Mouse (Mus musculus) heart, embryonic 15.5 days (tissue): ENCODE measurements around the gene Pfkfb3. TPM values are rescaled to one million over a fixed set of nuclear protein-coding genes. Genes with fewer than 3 reads are reported as not detected.

Experiments
- ATAC-seq: fragments of 200-750 bp; cut with Nextera tagmentation; replicated peaks from 2 replicates; pipeline ENCODE4 v1.8.0; 2017; ENCODE audit warnings: low read depth, moderate TSS enrichment; ENCODE audit not compliant: insufficient number of reproducible peaks, insufficient read depth, low FRiP score
- H3K27ac ChIP-seq: fragments of 300-500 bp; sonication (generic); 2 replicates; pipeline ENCODE4 v1.5.1; 2015; ENCODE audit warnings: mild to moderate bottlenecking, inconsistent platforms
- H3K27me3 ChIP-seq: fragments of 300-500 bp; sonication (generic); 2 replicates; pipeline ENCODE4 v1.6.1; 2015; ENCODE audit warnings: inconsistent platforms
- H3K36me3 ChIP-seq: fragments of 300-500 bp; sonication (generic); 2 replicates; pipeline ENCODE4 v1.6.1; 2015; ENCODE audit warnings: mild to moderate bottlenecking, inconsistent platforms
- H3K4me1 ChIP-seq: fragments of 300-500 bp; sonication (generic); replicated peaks from 2 replicates; pipeline ENCODE4 v1.6.1; 2015; ENCODE audit warnings: inconsistent platforms
- H3K4me2 ChIP-seq: fragments of 300-500 bp; sonication (generic); 2 replicates; pipeline ENCODE4 v1.6.1; 2015; ENCODE audit warnings: inconsistent platforms, mild to moderate bottlenecking, moderate library complexity
- H3K4me3 ChIP-seq: fragments of 300-500 bp; sonication (generic); 2 replicates; pipeline ENCODE4 v1.5.1; 2015; ENCODE audit warnings: mild to moderate bottlenecking, inconsistent platforms
- H3K9ac ChIP-seq: fragments of 300-500 bp; sonication (generic); 2 replicates; pipeline ENCODE4 v1.6.1; 2015; ENCODE audit warnings: mild to moderate bottlenecking, inconsistent platforms
- H3K9me3 ChIP-seq: fragments of 300-500 bp; sonication (generic); replicated peaks from 2 replicates; pipeline ENCODE4 v1.6.1; 2016; ENCODE audit warnings: inconsistent platforms
- WGBS: fragments of 180-500 bp; shearing (Covaris S2); methylation state at CpG from one replicate; pipeline ENCODE4 v1.1.7; 2015; ENCODE audit warnings: mixed read lengths; 5-methylcytosine and 5-hydroxymethylcytosine counted together
- polyA plus RNA-seq: library from polyadenylated mRNA; unstranded; fragments of >200 nt; fragmentation: Nextera tagmentation; extraction: Ambion mirVana; gene quantifications from 2 replicates; pipeline ENCODE4 v1.2.1, GENCODE M21; 2015

Gene Pfkfb3
- polyA plus RNA-seq, 1 experiment from 2014 or later = 9.8 TPM

- no peaks in the 10 kb centered on the region for H3K4me1 ChIP-seq
- no peaks in the 10 kb centered on the region for H3K27me3 ChIP-seq
- H3K9me3 ChIP-seq = no peaks in the 10 kb centered on the region
- H3K36me3 ChIP-seq = no peaks in the 10 kb centered on the region
- ATAC-seq = no peak
- no peak overlapping the region for H3K27ac ChIP-seq
- H3K4me3 ChIP-seq = no peak overlapping the region
- no peak overlapping the region for H3K4me2 ChIP-seq
- WGBS = 60% methylated on average over 4 of the region's 4 CpGs
- H3K9ac ChIP-seq = no peak overlapping the region
Measured at GRCm38 (mm10) chr2:11567781-11568362, 14.0 kb upstream of the Pfkfb3 start.

GRCm38 (mm10) chr2:11566898-11567297, 13.0 kb upstream of the Pfkfb3 start:
- Histone ChIP-seq H3K4me2 (no peak overlapping the region), H3K27me3 (no peaks in the 10 kb centered on the region), H3K4me1 (no peaks in the 10 kb centered on the region), H3K4me3 (no peak overlapping the region), H3K36me3 (no peaks in the 10 kb centered on the region), H3K27ac (no peak overlapping the region), H3K9me3 (no peaks in the 10 kb centered on the region), H3K9ac (no peak overlapping the region)
- no peak for ATAC-seq
- 80% methylated on average over 3 of the region's 3 CpGs for WGBS

GRCm38 (mm10) chr2:11566241-11566640, 12.4 kb upstream of the Pfkfb3 start:
- 50% methylated on average over 7 of the region's 7 CpGs for WGBS

GRCm38 (mm10) chr2:11564768-11565167, 10.9 kb upstream of the Pfkfb3 start:
- Histone ChIP-seq H3K4me2 (no peak overlapping the region), H3K9ac (no peak overlapping the region), H3K4me1 (no peaks in the 10 kb centered on the region), H3K36me3 (no peaks in the 10 kb centered on the region), H3K4me3 (no peak overlapping the region), H3K27me3 (no peaks in the 10 kb centered on the region), H3K27ac (no peak overlapping the region), H3K9me3 (no peaks in the 10 kb centered on the region)
- 83% methylated on average over 6 of the region's 6 CpGs for WGBS
- no peak for ATAC-seq

More at GRCm38 (mm10) chr2:11566241-11566640, 12.4 kb upstream of the Pfkfb3 start:
- no peaks in the 10 kb centered on the region for H3K9me3 ChIP-seq
- no peaks in the 10 kb centered on the region for H3K4me1 ChIP-seq
- H3K36me3 ChIP-seq = no peaks in the 10 kb centered on the region
- H3K27me3 ChIP-seq = no peaks in the 10 kb centered on the region
- H3K27ac ChIP-seq = no peak overlapping the region
- ATAC-seq = no peak
- H3K9ac ChIP-seq = no peak overlapping the region
- no peak overlapping the region for H3K4me2 ChIP-seq
- no peak overlapping the region for H3K4me3 ChIP-seq

GRCm38 (mm10) chr2:11563256-11563655, 9.4 kb upstream of the Pfkfb3 start:
- Histone ChIP-seq H3K36me3 (no peaks in the 10 kb centered on the region), H3K27me3 (no peaks in the 10 kb centered on the region), H3K4me2 (no peak overlapping the region), H3K4me1 (no peaks in the 10 kb centered on the region), H3K9me3 (no peaks in the 10 kb centered on the region), H3K9ac (no peak overlapping the region), H3K27ac (no peak overlapping the region), H3K4me3 (no peak overlapping the region)
- ATAC-seq = no peak
- 89% methylated on average over 17 of the region's 17 CpGs for WGBS

- H3K27me3 ChIP-seq = no peaks in the 10 kb centered on the region
- 76% methylated on average over 7 of the region's 7 CpGs for WGBS
Measured at GRCm38 (mm10) chr2:11558654-11559053, 4.8 kb upstream of the Pfkfb3 start.

GRCm38 (mm10) chr2:11557244-11557643, 3.4 kb upstream of the Pfkfb3 start:
- Histone ChIP-seq H3K27ac (no peak overlapping the region), H3K36me3 (no peaks in the 10 kb centered on the region), H3K4me1 (peaks cover 19% of the 10 kb centered on the region), H3K4me2 (no peak overlapping the region), H3K9me3 (no peaks in the 10 kb centered on the region), H3K9ac (no peak overlapping the region), H3K27me3 (no peaks in the 10 kb centered on the region), H3K4me3 (no peak overlapping the region)
- ATAC-seq = no peak
- WGBS = 64% methylated on average over 3 of the region's 3 CpGs

More at GRCm38 (mm10) chr2:11558654-11559053, 4.8 kb upstream of the Pfkfb3 start:
- Histone ChIP-seq H3K9ac (no peak overlapping the region), H3K27ac (no peak overlapping the region), H3K4me1 (peaks cover 4% of the 10 kb centered on the region), H3K4me2 (no peak overlapping the region), H3K36me3 (no peaks in the 10 kb centered on the region), H3K9me3 (no peaks in the 10 kb centered on the region), H3K4me3 (no peak overlapping the region)
- no peak for ATAC-seq

GRCm38 (mm10) chr2:11555316-11555715, 1.4 kb upstream of the Pfkfb3 start:
- no peak overlapping the region for H3K9ac ChIP-seq
- no peaks in the 10 kb centered on the region for H3K36me3 ChIP-seq
- no peak overlapping the region for H3K4me2 ChIP-seq
- no peaks in the 10 kb centered on the region for H3K9me3 ChIP-seq
- no peaks in the 10 kb centered on the region for H3K27me3 ChIP-seq
- WGBS = 61% methylated on average over 6 of the region's 6 CpGs
- ATAC-seq = no peak
- H3K27ac ChIP-seq = no peak overlapping the region
- no peak overlapping the region for H3K4me3 ChIP-seq
- H3K4me1 ChIP-seq = peaks cover 20% of the 10 kb centered on the region

GRCm38 (mm10) chr2:11552966-11553451, 868 bp downstream of the Pfkfb3 start:
- H3K9me3 ChIP-seq = no peaks in the 10 kb centered on the region
- H3K27me3 ChIP-seq = no peaks in the 10 kb centered on the region
- H3K36me3 ChIP-seq = no peaks in the 10 kb centered on the region
- peak overlapping the region; percentile 64 for H3K9ac ChIP-seq
- WGBS = 7% methylated on average over 15 of the region's 15 CpGs
- peak overlapping the region; percentile 100 for H3K4me2 ChIP-seq
- H3K4me1 ChIP-seq = peaks cover 20% of the 10 kb centered on the region
- ATAC-seq = no peak
- peak overlapping the region; percentile 73 for H3K4me3 ChIP-seq
- peak overlapping the region; percentile 62; the same call in 1 of the 2 replicates for H3K27ac ChIP-seq

- Histone ChIP-seq H3K36me3 (no peaks in the 10 kb centered on the region), H3K4me3 (peak overlapping the region; percentile 73), H3K4me2 (peak overlapping the region; percentile 100), H3K27me3 (no peaks in the 10 kb centered on the region), H3K27ac (no peak overlapping the region), H3K9me3 (no peaks in the 10 kb centered on the region), H3K9ac (peak overlapping the region; percentile 64; the same call in 1 of the 2 replicates), H3K4me1 (peaks cover 20% of the 10 kb centered on the region)
- no peak for ATAC-seq
- 27% methylated on average over 9 of the region's 9 CpGs for WGBS
Measured at GRCm38 (mm10) chr2:11552297-11552821, 1.5 kb downstream of the Pfkfb3 start.

GRCm38 (mm10) chr2:11551726-11552125, 2.2 kb downstream of the Pfkfb3 start:
- Histone ChIP-seq H3K4me1 (peaks cover 20% of the 10 kb centered on the region), H3K36me3 (no peaks in the 10 kb centered on the region), H3K4me3 (no peak overlapping the region), H3K9me3 (no peaks in the 10 kb centered on the region), H3K4me2 (no peak overlapping the region), H3K27me3 (no peaks in the 10 kb centered on the region), H3K9ac (no peak overlapping the region), H3K27ac (no peak overlapping the region)
- no peak for ATAC-seq
- 24% methylated on average over 1 of the region's 1 CpGs for WGBS

GRCm38 (mm10) chr2:11548508-11548907, 5.4 kb downstream of the Pfkfb3 start:
- H3K9me3 ChIP-seq = no peaks in the 10 kb centered on the region
- H3K36me3 ChIP-seq = no peaks in the 10 kb centered on the region
- H3K27me3 ChIP-seq = no peaks in the 10 kb centered on the region
- H3K4me2 ChIP-seq = no peak overlapping the region
- H3K27ac ChIP-seq = no peak overlapping the region
- H3K4me3 ChIP-seq = no peak overlapping the region
- no peak for ATAC-seq
- H3K9ac ChIP-seq = no peak overlapping the region
- 77% methylated on average over 10 of the region's 10 CpGs for WGBS
- H3K4me1 ChIP-seq = peaks cover 14% of the 10 kb centered on the region
